Mouse (Mus musculus): Measurements from ENCODE around the gene Nrcam. TPM values are rescaled to one million over a fixed set of nuclear protein-coding genes. Genes with fewer than 3 reads are reported as not detected.

The Nrcam gene
- total RNA-seq, 2 experiments from 2014 or later = 0.32 to 0.45 TPM

GRCm38 (mm10) chr12:44501807-44502487 lies 173.3 kb downstream of the Nrcam start:
- intact Hi-C loops (cut with DNase I) = no loop called here
- DNase-seq = no peak

GRCm38 (mm10) chr12:44503737-44504136 lies 175.1 kb downstream of the Nrcam start:
- intact Hi-C loops (cut with DNase I) = no loop called here
- DNase-seq = no peak

- DNase-seq = no peak
- intact Hi-C loops (cut with DNase I) = no loop called here
Observed at GRCm38 (mm10) chr12:44508635-44509034, 179.9 kb downstream of the Nrcam start.

- intact Hi-C loops (cut with DNase I) = no loop called here
- no peak for DNase-seq
Observed at GRCm38 (mm10) chr12:44509406-44510104, 180.9 kb downstream of the Nrcam start.

- intact Hi-C loops (cut with DNase I) = no loop called here
- DNase-seq = no peak
Observed at GRCm38 (mm10) chr12:44515066-44515465, 186.4 kb downstream of the Nrcam start.

GRCm38 (mm10) chr12:44519440-44520141 lies 190.9 kb downstream of the Nrcam start:
- intact Hi-C loops (cut with DNase I) = no loop called here
- no peak for DNase-seq

GRCm38 (mm10) chr12:44521496-44521895 lies 192.8 kb downstream of the Nrcam start:
- DNase-seq = no peak
- intact Hi-C loops (cut with DNase I) = no loop called here

GRCm38 (mm10) chr12:44524621-44525565 lies 196.2 kb downstream of the Nrcam start:
- no peak for DNase-seq
- intact Hi-C loops (cut with DNase I) = no loop called here

- intact Hi-C loops (cut with DNase I) = no loop called here
- no peak for DNase-seq
Observed at GRCm38 (mm10) chr12:44528391-44529016, 199.8 kb downstream of the Nrcam start.

- DNase-seq = no peak
- intact Hi-C loops (cut with DNase I) = no loop called here
Observed at GRCm38 (mm10) chr12:44532337-44533113, 203.8 kb downstream of the Nrcam start.

- intact Hi-C loops (cut with DNase I) = no loop called here
- no peak for DNase-seq
Observed at GRCm38 (mm10) chr12:44534100-44534633, 205.5 kb downstream of the Nrcam start.

- no peak for DNase-seq
- intact Hi-C loops (cut with DNase I) = no loop called here
Observed at GRCm38 (mm10) chr12:44535623-44536022, 206.9 kb downstream of the Nrcam start.

- intact Hi-C loops (cut with DNase I) = loop anchor here (5.0 kb wide), 1 partner anchor 256 kb away; no protein-coding TSS in a partner anchor
- peak; percentile 64 to 80 for DNase-seq
Observed at GRCm38 (mm10) chr12:44547721-44548369, 219.2 kb downstream of the Nrcam start.

- no peak for DNase-seq
- intact Hi-C loops (cut with DNase I) = loop anchor here (5.0 kb wide), 1 partner anchor 256 kb away; no protein-coding TSS in a partner anchor
Observed at GRCm38 (mm10) chr12:44548465-44548864, 219.8 kb downstream of the Nrcam start.

- DNase-seq = no peak
- intact Hi-C loops (cut with DNase I) = no loop called here
Observed at GRCm38 (mm10) chr12:44551614-44552013, 222.9 kb downstream of the Nrcam start.

- intact Hi-C loops (cut with DNase I) = no loop called here
Observed at GRCm38 (mm10) chr12:44554051-44554450, 225.4 kb downstream of the Nrcam start.

GRCm38 (mm10) chr12:44554808-44555207 lies 226.1 kb downstream of the Nrcam start:
- intact Hi-C loops (cut with DNase I) = no loop called here
- no peak for DNase-seq

More at GRCm38 (mm10) chr12:44554051-44554450, 225.4 kb downstream of the Nrcam start:
- no peak for DNase-seq

- DNase-seq = no peak
- intact Hi-C loops (cut with DNase I) = no loop called here
Observed at GRCm38 (mm10) chr12:44560002-44560401, 231.3 kb downstream of the Nrcam start.

All from heart, postnatal 14 days (tissue).